Mouse (Mus musculus): Measurements from ENCODE around the gene Ccdc113. TPM values are rescaled to one million over a fixed set of nuclear protein-coding genes. Genes with fewer than 3 reads are reported as not detected.

The Ccdc113 gene
- polyA plus RNA-seq, 2 experiments, result 0.24 to 0.48 TPM

GRCm38 (mm10) chr8:95513219-95513618, 20.7 kb upstream of the Ccdc113 start:
- H3K27me3 ChIP-seq (ENCODE audit: control insufficient read depth, insufficient read depth, low read length), result no peaks in the 10 kb centered on the region
- no peak for TF ChIP-seq POLR2A (IDR thresholded peaks at IDR 0.05; ENCODE audit: borderline replicate concordance, extremely low read depth, insufficient read depth, insufficient read length)
- H3K4me3 ChIP-seq (replicated peaks; ENCODE audit: low read length), result no peak overlapping the region
- H3K36me3 ChIP-seq (ENCODE audit: control insufficient read depth, insufficient read depth, low read length), result no peaks in the 10 kb centered on the region
- H3K27ac ChIP-seq (replicated peaks; ENCODE audit: low read depth, low read length), result no peak overlapping the region
- H3K9ac ChIP-seq (ENCODE audit: low read depth, low read length, severe bottlenecking), result no peak overlapping the region
- no peaks in the 10 kb centered on the region for H3K9me3 ChIP-seq (ENCODE audit: control insufficient read depth, low read length)
- no peaks in the 10 kb centered on the region for H3K4me1 ChIP-seq (ENCODE audit: control insufficient read depth, insufficient read depth, low read length)
- ATAC-seq (ENCODE audit: low FRiP score, low read depth), result no peak
- no peak overlapping the region for H3K4me2 ChIP-seq (replicated peaks; ENCODE audit: low read depth, low read length, severe bottlenecking)
- 75% methylated on average over 4 of the region's 4 CpGs for WGBS
- no peak for DNase-seq (ENCODE audit: low spot score)

- TF ChIP-seq POLR2A (IDR thresholded peaks at IDR 0.05; ENCODE audit: borderline replicate concordance, extremely low read depth, insufficient read depth, insufficient read length), result no peak
- Histone ChIP-seq H3K4me3 (replicated peaks; ENCODE audit: low read length) (no peak overlapping the region), H3K9me3 (ENCODE audit: control insufficient read depth, low read length) (no peaks in the 10 kb centered on the region), H3K27me3 (ENCODE audit: control insufficient read depth, insufficient read depth, low read length) (no peaks in the 10 kb centered on the region), H3K4me1 (ENCODE audit: control insufficient read depth, insufficient read depth, low read length) (no peaks in the 10 kb centered on the region), H3K9ac (ENCODE audit: low read depth, low read length, severe bottlenecking) (no peak overlapping the region), H3K4me2 (replicated peaks; ENCODE audit: low read depth, low read length, severe bottlenecking) (no peak overlapping the region), H3K36me3 (ENCODE audit: control insufficient read depth, insufficient read depth, low read length) (no peaks in the 10 kb centered on the region), H3K27ac (replicated peaks; ENCODE audit: low read depth, low read length) (no peak overlapping the region)
- DNase-seq (ENCODE audit: low spot score) (no peak), ATAC-seq (ENCODE audit: low FRiP score, low read depth) (no peak)
- WGBS, result 84% methylated on average over 6 of the region's 6 CpGs
Measured at GRCm38 (mm10) chr8:95516928-95517327, 17.0 kb upstream of the Ccdc113 start.

- no peak for ATAC-seq (ENCODE audit: low FRiP score, low read depth)
- H3K4me3 ChIP-seq (replicated peaks; ENCODE audit: low read length), result no peak overlapping the region
- no peak overlapping the region for H3K27ac ChIP-seq (replicated peaks; ENCODE audit: low read depth, low read length)
- H3K4me2 ChIP-seq (replicated peaks; ENCODE audit: low read depth, low read length, severe bottlenecking), result no peak overlapping the region
- H3K9ac ChIP-seq (ENCODE audit: low read depth, low read length, severe bottlenecking), result no peak overlapping the region
- no peaks in the 10 kb centered on the region for H3K27me3 ChIP-seq (ENCODE audit: control insufficient read depth, insufficient read depth, low read length)
- no peaks in the 10 kb centered on the region for H3K9me3 ChIP-seq (ENCODE audit: control insufficient read depth, low read length)
- WGBS, result 85% methylated on average over 4 of the region's 4 CpGs
- no peak for DNase-seq (ENCODE audit: low spot score)
- no peak for TF ChIP-seq POLR2A (IDR thresholded peaks at IDR 0.05; ENCODE audit: borderline replicate concordance, extremely low read depth, insufficient read depth, insufficient read length)
- no peaks in the 10 kb centered on the region for H3K4me1 ChIP-seq (ENCODE audit: control insufficient read depth, insufficient read depth, low read length)
- H3K36me3 ChIP-seq (ENCODE audit: control insufficient read depth, insufficient read depth, low read length), result no peaks in the 10 kb centered on the region
Measured at GRCm38 (mm10) chr8:95523991-95524390, 9.9 kb upstream of the Ccdc113 start.

- WGBS, result 92% methylated on average over 10 of the region's 10 CpGs
- no peaks in the 10 kb centered on the region for H3K9me3 ChIP-seq (ENCODE audit: control insufficient read depth, low read length)
Measured at GRCm38 (mm10) chr8:95528194-95528593, 5.7 kb upstream of the Ccdc113 start.

GRCm38 (mm10) chr8:95528750-95529310, 5.1 kb upstream of the Ccdc113 start:
- Histone ChIP-seq H3K9me3 (ENCODE audit: control insufficient read depth, low read length) (no peaks in the 10 kb centered on the region), H3K9ac (ENCODE audit: low read depth, low read length, severe bottlenecking) (no peak overlapping the region), H3K27me3 (ENCODE audit: control insufficient read depth, insufficient read depth, low read length) (no peaks in the 10 kb centered on the region), H3K4me3 (replicated peaks; ENCODE audit: low read length) (no peak overlapping the region), H3K4me1 (ENCODE audit: control insufficient read depth, insufficient read depth, low read length) (0 out of 2 replicates have a peak, but pooled peaks cover 3% of the 10 kb centered on the region), H3K36me3 (ENCODE audit: control insufficient read depth, insufficient read depth, low read length) (no peaks in the 10 kb centered on the region), H3K4me2 (replicated peaks; ENCODE audit: low read depth, low read length, severe bottlenecking) (no peak overlapping the region), H3K27ac (replicated peaks; ENCODE audit: low read depth, low read length) (no peak overlapping the region)
- TF ChIP-seq POLR2A (IDR thresholded peaks at IDR 0.05; ENCODE audit: borderline replicate concordance, extremely low read depth, insufficient read depth, insufficient read length), result no peak
- DNase-seq (ENCODE audit: low spot score) (no peak), ATAC-seq (ENCODE audit: low FRiP score, low read depth) (no peak)
- WGBS, result 66% methylated on average over 9 of the region's 9 CpGs

More at GRCm38 (mm10) chr8:95528194-95528593, 5.7 kb upstream of the Ccdc113 start:
- Histone ChIP-seq H3K4me1 (ENCODE audit: control insufficient read depth, insufficient read depth, low read length) (no peaks in the 10 kb centered on the region), H3K4me3 (replicated peaks; ENCODE audit: low read length) (no peak overlapping the region), H3K4me2 (replicated peaks; ENCODE audit: low read depth, low read length, severe bottlenecking) (no peak overlapping the region), H3K27me3 (ENCODE audit: control insufficient read depth, insufficient read depth, low read length) (no peaks in the 10 kb centered on the region), H3K27ac (replicated peaks; ENCODE audit: low read depth, low read length) (no peak overlapping the region), H3K36me3 (ENCODE audit: control insufficient read depth, insufficient read depth, low read length) (no peaks in the 10 kb centered on the region), H3K9ac (ENCODE audit: low read depth, low read length, severe bottlenecking) (no peak overlapping the region)
- TF ChIP-seq POLR2A (IDR thresholded peaks at IDR 0.05; ENCODE audit: borderline replicate concordance, extremely low read depth, insufficient read depth, insufficient read length), result no peak
- ATAC-seq (ENCODE audit: low FRiP score, low read depth), result no peak
- DNase-seq (ENCODE audit: low spot score), result no peak

All from limb, embryonic 14.5 days (tissue).